Mouse (Mus musculus) bone marrow macrophage, adult 2 months (primary cell): ENCODE results near the gene Tfb1m.

ENCODE experiments used
- CTCF ChIP-seq: IDR thresholded peaks from 2 replicates; pipeline ENCODE4 v1.5.1; 2012; ENCODE audit warnings: low read depth, mild to moderate bottlenecking, low read length, moderate library complexity
- POLR2A ChIP-seq: IDR thresholded peaks from 2 replicates; pipeline ENCODE4 v1.6.1; 2012; ENCODE audit warnings: mild to moderate bottlenecking, low read depth, low read length, borderline replicate concordance

DNA sequence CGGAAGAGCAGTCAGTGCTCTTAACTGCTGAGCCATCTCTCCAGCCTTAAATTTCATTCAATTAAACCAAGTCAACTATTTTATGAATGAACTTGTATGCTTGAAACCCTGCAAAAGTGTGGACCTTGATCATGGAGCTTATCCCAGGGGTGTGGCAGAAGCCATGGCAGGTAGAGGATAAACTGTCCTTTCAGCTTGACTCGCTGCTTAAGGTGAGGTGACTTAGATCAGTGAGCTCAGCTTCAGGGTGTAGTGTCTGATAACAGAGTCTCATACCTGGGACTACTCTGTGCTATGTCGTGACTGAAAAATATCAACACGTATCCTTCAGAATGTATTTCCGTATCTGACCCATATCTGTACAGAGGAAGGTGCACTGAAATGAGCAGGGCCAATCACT, 37.2 kb downstream of the Tfb1m start:
- no peak for TF ChIP-seq POLR2A
- TF ChIP-seq CTCF, result no peak
